Mouse (Mus musculus): ENCODE results near the gene Mipep.

DNA sequence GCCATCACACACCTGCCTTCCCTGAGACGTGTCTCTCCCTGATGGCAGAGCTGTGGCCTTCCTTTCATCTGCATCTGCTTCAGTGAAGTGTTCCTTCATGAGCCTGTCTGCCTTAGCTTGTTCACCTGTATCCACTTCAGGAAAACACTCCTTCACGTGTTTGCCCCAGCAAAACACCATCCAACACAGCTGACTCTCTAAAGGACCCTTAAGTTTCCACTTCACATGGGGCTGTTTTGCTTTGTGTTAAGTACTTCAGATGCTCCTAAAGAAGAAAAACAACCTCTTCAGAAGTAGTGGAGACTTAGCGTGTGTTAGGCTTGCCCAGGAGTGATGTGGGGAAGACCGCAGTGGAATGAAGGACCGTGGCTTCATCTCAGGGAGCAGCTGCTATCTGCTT lies 30.7 kb downstream of the Mipep start:
- TF ChIP-seq GATA1 (IDR thresholded peaks at IDR 0.05; ENCODE audit: low read length): no peak
- TF ChIP-seq TAL1 (IDR thresholded peaks at IDR 0.05; ENCODE audit: low read length): no peak
